Mouse (Mus musculus) urinary bladder, postnatal 36 days (tissue): ENCODE results near the gene Ripor2.

Source experiments
- DNase-seq, 2 experiments: peaks; one replicate each; pipeline ENCODE4 v3.0.0; 2022; ENCODE audit warnings: low spot score in 2 of 2, mixed read lengths in 1 of 2

Ripor2 gene

GRCm38 (mm10) chr13:24617076-24617798 lies 35.2 kb downstream of the Ripor2 start:
- DNase-seq: no peak

- no peak for DNase-seq
Observed at GRCm38 (mm10) chr13:24617799-24618130, 35.8 kb downstream of the Ripor2 start.

GRCm38 (mm10) chr13:24619711-24620110 lies 37.7 kb downstream of the Ripor2 start:
- DNase-seq: no peak

GRCm38 (mm10) chr13:24620439-24620838 lies 38.5 kb downstream of the Ripor2 start:
- no peak for DNase-seq

GRCm38 (mm10) chr13:24623631-24624030 lies 41.6 kb downstream of the Ripor2 start:
- DNase-seq: no peak

GRCm38 (mm10) chr13:24625071-24625470 lies 43.1 kb downstream of the Ripor2 start:
- no peak for DNase-seq

- DNase-seq: no peak
Observed at GRCm38 (mm10) chr13:24626698-24627436, 44.9 kb downstream of the Ripor2 start.

- no peak for DNase-seq
Observed at GRCm38 (mm10) chr13:24628192-24628591, 46.2 kb downstream of the Ripor2 start.

GRCm38 (mm10) chr13:24629073-24629621 lies 47.2 kb downstream of the Ripor2 start:
- DNase-seq: peak in 1 of 2 experiments; percentile 15

GRCm38 (mm10) chr13:24630364-24630763 lies 48.4 kb downstream of the Ripor2 start:
- DNase-seq: no peak

- no peak for DNase-seq
Observed at GRCm38 (mm10) chr13:24632988-24633577, 51.1 kb downstream of the Ripor2 start.

- no peak for DNase-seq
Observed at GRCm38 (mm10) chr13:24634346-24635120, 52.5 kb downstream of the Ripor2 start.

- DNase-seq: no peak
Observed at GRCm38 (mm10) chr13:24638371-24639214, 56.6 kb downstream of the Ripor2 start.

GRCm38 (mm10) chr13:24639215-24640165 lies 57.5 kb downstream of the Ripor2 start:
- no peak for DNase-seq

- DNase-seq: no peak
Observed at GRCm38 (mm10) chr13:24640166-24640560, 58.2 kb downstream of the Ripor2 start.

- DNase-seq: no peak
Observed at GRCm38 (mm10) chr13:24640836-24641385, 58.9 kb downstream of the Ripor2 start.

GRCm38 (mm10) chr13:24641491-24642430 lies 59.8 kb downstream of the Ripor2 start:
- no peak for DNase-seq

- DNase-seq: no peak
Observed at GRCm38 (mm10) chr13:24645146-24645545, 63.2 kb downstream of the Ripor2 start.
